Mouse (Mus musculus) small intestine, adult 2 months (tissue): ENCODE results near the gene Amz2. TPM values are rescaled to one million over a fixed set of nuclear protein-coding genes. Genes with fewer than 3 reads are reported as not detected.
A peak's percentile ranks its signal among the peaks of the same experiment; 100 is the strongest.
"Not testable (repeated sequence)": the region's sequence is repeated elsewhere in the genome, so short reads cannot be mapped to it uniquely, and the experiment has no call there.

Experiments used
- H3K27ac ChIP-seq: fragments of 200-500 bp; 2 replicates; pipeline ENCODE4 v1.5.1; 2012; ENCODE audit warnings: low read depth, low read length, control low read depth, inconsistent platforms; ENCODE audit not compliant: insufficient read depth
- H3K27me3 ChIP-seq: fragments of 200-500 bp; 2 replicates; pipeline ENCODE4 v1.6.1; 2012; ENCODE audit warnings: mild to moderate bottlenecking, moderate library complexity, low read length, inconsistent platforms; ENCODE audit not compliant: control insufficient read depth, insufficient read depth
- H3K36me3 ChIP-seq: fragments of 200-500 bp; 2 replicates; pipeline ENCODE4 v1.6.1; 2012; ENCODE audit warnings: mild to moderate bottlenecking, low read length, control low read depth, inconsistent platforms; ENCODE audit not compliant: control insufficient read depth, insufficient read depth
- H3K4me1 ChIP-seq: fragments of 200-500 bp; 2 replicates; pipeline ENCODE4 v1.6.1; 2012; ENCODE audit warnings: low read length, inconsistent platforms, mixed read lengths; ENCODE audit not compliant: control insufficient read depth, insufficient read depth, insufficient read length
- H3K4me3 ChIP-seq: fragments of 200-500 bp; 2 replicates; pipeline ENCODE4 v1.5.1; 2012; ENCODE audit warnings: low read depth, mild to moderate bottlenecking, control low read depth, inconsistent platforms, low read length, moderate library complexity
- CTCF ChIP-seq: fragments of 200-500 bp; IDR thresholded peaks from 2 replicates; pipeline ENCODE4 v1.5.1; 2012; ENCODE audit warnings: low read depth, mild to moderate bottlenecking, control low read depth, inconsistent platforms, low read length, moderate library complexity, mixed read lengths; ENCODE audit not compliant: insufficient replicate concordance, insufficient read length; ENCODE audit errors: extremely low read depth
- POLR2A ChIP-seq: fragments of 200-500 bp; IDR thresholded peaks from 2 replicates; pipeline ENCODE4 v1.6.1; 2012; ENCODE audit warnings: low read depth, mild to moderate bottlenecking, control low read depth, inconsistent platforms, low read length, moderate library complexity
- WGBS: fragments of 180-500 bp; shearing (Covaris S2); methylation state at CpG from one replicate; pipeline ENCODE4 v1.1.7; 2018; 5-methylcytosine and 5-hydroxymethylcytosine counted together
- polyA plus RNA-seq: library from polyadenylated mRNA; depleted of rRNA; stranded (reverse); fragments of >200 nt; gene quantifications from 2 replicates; pipeline ENCODE4 v1.2.3, GENCODE M21; 2012

Amz2 gene
- polyA plus RNA-seq, 1 experiment, result 10.5 TPM

DNA sequence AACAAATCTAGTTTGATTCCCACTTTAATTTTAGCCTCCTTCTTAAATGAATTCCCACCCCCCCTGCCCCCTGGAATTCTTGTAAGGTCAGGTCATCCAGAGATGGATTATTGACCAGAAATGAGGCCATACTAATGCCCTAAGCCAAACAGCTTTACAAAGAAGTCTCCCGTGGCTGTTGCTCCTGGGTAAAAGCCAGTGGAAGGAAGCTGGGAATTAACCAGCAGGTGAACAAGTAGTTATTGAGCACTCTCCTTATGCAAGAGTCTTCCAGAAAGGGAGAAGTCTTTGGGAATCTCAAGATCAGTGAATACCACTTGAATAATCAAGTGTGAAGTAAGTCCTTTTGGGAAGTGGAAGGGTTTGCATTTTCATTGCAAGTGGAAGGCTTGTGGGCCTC is 61.4 kb downstream of the Amz2 start:
- H3K4me3 ChIP-seq, result no peak overlapping the region
- H3K36me3 ChIP-seq, result no peaks in the 10 kb centered on the region
- no peaks in the 10 kb centered on the region for H3K27me3 ChIP-seq
- TF ChIP-seq POLR2A, result no peak
- H3K4me1 ChIP-seq, result peaks cover 15% of the 10 kb centered on the region; the same call in 1 of the 2 replicates
- WGBS, result 73% methylated on average over 1 of the region's 1 CpGs
- H3K27ac ChIP-seq, result no peak overlapping the region

DNA sequence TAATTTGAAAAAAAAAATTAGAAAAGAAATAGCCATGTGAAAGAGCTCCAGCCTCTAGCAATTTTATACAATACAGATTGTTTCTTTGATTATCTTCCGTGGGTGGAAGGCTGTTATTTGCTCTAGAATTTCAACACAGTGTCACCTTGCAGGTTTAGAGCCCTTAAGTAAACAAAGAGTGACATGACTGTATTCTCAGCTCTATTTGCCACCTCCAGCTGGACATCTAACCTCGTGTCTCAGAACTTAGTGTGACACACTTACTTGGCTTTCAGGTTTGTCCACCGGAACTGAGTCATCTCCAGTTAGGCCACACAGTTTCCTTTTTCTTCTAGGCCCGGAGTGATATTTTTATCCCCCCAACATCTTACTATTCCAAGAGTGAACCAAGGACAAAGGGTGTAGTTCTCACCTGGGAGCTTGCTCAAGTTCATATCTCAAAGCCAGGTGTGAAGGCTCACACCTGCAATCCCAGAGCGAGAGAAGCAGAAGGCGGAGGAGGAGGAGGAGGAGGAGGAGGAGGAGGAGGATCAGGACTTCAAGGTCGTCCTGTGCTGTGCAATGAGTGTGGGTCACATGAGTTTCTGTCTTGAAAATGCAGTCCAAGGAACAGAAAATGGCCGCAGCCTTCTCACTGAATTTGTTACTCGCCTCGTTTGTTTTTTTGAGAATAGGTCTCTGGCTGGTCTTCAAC is 62.4 kb downstream of the Amz2 start:
- Histone ChIP-seq H3K4me3 (no peak overlapping the region), H3K4me1 (peaks cover 15% of the 10 kb centered on the region; the same call in 1 of the 2 replicates), H3K27ac (no peak overlapping the region; the same call in 1 of the 2 replicates), H3K27me3 (no peaks in the 10 kb centered on the region), H3K36me3 (no peaks in the 10 kb centered on the region)
- TF ChIP-seq CTCF (no peak), POLR2A (no peak)
- WGBS, result 35% methylated on average over 10 of the region's 10 CpGs

DNA sequence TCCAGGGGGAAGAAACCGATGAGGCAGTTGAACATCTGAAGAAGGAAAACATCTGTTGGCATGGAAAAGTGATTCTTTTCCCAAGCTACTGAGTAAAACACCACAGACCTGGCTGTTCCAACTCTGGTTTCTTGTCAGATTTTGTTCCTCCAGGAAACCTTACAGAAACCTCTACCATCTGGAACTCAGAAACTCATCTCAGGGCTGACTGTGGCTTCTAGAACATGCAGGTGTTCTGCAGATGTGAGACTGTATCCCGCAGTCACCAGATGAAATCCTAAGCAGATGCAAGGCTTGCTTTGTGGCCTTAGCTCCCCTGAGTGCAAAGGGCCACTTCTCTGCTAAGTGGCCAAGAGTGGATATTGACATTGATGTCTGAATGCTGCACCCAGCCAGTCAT is 64.0 kb downstream of the Amz2 start:
- Histone ChIP-seq H3K4me3 (no peak overlapping the region), H3K27ac (no peak overlapping the region), H3K4me1 (peaks cover 20% of the 10 kb centered on the region; the same call in 1 of the 2 replicates), H3K36me3 (no peaks in the 10 kb centered on the region), H3K27me3 (no peaks in the 10 kb centered on the region)
- WGBS, result 88% methylated on average over 2 of the region's 2 CpGs
- TF ChIP-seq CTCF, result no peak
- TF ChIP-seq POLR2A, result no peak

DNA sequence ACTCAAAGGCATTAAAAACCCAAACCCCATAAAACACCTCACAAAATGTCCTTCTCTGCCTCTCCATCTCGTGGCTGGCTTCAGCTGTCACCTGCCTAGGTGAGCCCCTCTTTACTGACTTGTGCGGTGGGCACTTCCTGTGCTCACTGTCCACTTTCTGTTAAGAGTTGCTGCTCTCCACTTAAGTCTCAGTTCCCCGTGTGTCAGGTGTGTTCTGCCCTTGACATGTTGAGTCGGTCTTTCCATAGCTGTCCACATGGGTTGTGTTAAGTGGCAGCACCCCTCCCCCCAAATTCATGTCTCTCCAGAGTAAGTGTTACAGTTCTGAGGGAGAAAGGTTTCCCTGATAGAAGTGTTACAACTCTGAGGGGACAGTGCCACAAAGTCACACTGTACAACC is 66.1 kb downstream of the Amz2 start:
- 87% methylated on average over 4 of the region's 4 CpGs for WGBS
- Histone ChIP-seq H3K36me3 (no peaks in the 10 kb centered on the region), H3K27ac (no peak overlapping the region), H3K27me3 (no peaks in the 10 kb centered on the region), H3K4me1 (peaks cover 23% of the 10 kb centered on the region), H3K4me3 (no peak overlapping the region)
- TF ChIP-seq POLR2A, result no peak
- TF ChIP-seq CTCF, result no peak

DNA sequence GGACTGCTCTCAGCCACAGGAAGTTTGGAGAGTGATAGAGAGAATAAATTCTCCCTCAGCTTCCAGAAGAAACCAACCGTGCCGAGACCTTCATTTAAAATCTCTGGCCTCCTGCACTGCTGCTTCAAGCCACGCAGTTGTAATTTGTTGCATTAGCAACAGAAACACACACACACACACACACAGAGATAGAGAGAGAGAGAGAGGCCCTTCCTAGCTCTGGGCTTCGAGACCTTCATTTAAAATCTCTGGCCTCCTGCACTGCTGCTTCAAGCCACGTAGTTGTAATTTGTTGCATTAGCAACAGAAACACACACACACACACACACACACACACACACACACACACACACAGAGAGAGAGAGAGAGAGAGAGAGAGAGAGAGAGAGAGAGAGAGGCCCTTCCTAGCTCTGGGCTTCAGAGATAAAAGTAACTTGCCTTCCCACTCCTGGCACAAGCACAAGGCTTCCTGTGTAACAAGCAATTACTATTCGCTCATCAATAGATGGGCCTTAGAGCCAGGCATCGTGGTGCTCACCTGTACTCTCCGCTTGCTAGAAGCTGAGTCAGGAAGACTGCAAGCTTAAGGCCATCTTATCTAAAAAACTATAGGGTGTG is 67.2 kb downstream of the Amz2 start:
- not testable (repeated sequence) for H3K36me3 ChIP-seq, H3K27me3 ChIP-seq
- WGBS, result 53% methylated on average over 8 of the region's 8 CpGs

DNA sequence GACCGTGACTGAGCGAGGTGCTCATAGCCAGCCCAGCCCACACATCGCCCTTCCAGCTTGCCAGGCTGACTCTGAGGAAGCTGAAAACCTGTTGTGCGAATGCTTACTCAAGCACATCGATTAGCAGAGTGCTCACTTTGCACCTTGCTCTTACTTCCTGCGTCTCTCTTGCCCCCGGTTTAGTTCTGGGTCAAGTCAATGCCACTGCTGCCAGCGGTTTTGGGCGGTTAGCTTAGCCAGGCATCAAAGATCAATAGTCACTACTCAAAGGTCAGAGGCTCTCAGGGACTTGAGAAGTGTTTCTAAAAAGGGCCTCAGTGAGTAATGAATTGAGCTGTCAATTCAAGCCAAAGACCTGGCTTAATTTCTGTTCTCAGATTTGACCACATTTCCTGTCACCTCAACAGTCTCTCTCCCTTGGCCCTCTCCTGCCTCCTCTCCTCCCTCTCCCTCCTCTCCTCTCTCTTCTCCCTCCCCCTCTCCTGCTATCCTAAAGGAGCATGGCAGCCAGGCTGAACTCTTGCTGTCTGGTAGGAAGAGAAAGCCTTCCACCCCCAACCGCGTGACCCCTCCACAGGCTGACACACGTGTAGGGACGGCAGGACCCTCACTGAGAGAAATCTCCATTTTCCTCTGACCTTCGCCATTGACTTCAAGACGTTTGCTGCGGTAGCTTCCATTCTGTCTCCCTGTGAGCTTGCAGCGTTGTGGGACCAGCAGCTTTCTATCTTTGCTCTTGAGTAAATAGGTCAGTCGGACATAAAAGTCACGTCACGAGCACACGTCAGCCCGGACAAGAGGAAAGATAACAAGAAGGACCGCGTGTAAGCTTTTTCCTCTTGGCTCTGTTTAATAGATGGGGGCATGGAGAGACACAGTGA is 69.4 kb downstream of the Amz2 start:
- H3K4me1 ChIP-seq, result peaks cover 39% of the 10 kb centered on the region
- H3K36me3 ChIP-seq, result no peaks in the 10 kb centered on the region
- no peaks in the 10 kb centered on the region for H3K27me3 ChIP-seq
- TF ChIP-seq CTCF (no peak), POLR2A (no peak)
- no peak overlapping the region for H3K4me3 ChIP-seq
- whole genome bisulfite sequencing, result 33% methylated on average over 24 of the region's 24 CpGs
- peak overlapping the region; percentile 65 for H3K27ac ChIP-seq

More for the DNA sequence above, 67.2 kb downstream of the Amz2 start:
- not testable (repeated sequence) for H3K27ac ChIP-seq, H3K4me3 ChIP-seq
- H3K4me1 ChIP-seq, result peaks cover 31% of the 10 kb centered on the region
